Mouse (Mus musculus): Measurements from ENCODE around the gene Vmo1.

DNA sequence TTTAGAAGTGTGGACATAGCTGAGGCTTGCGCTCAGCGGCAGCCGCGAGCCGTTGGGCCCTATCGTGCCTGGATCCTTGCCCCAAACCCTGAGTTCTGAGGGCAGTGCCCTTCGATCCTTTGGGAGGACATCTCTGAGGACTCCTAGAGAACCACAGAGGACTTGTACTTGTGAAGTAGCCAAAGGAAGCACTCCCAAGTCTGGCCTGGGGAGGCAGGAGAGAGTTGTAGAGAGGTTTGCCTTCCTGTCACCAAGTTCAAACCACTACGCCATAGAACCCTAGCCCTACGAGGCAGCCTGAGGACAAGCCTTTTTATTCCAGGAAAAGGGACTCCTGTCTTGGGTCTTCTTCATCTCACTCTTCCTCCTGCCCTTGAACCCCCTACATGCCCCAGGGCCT is 43.1 kb upstream of the Vmo1 start:
- TF ChIP-seq CTCF (IDR thresholded peaks at IDR 0.05; ENCODE audit: low read depth), result no peak
- no peak for TF ChIP-seq EP300 (IDR thresholded peaks at IDR 0.05; ENCODE audit: low read depth)
